Mouse (Mus musculus) brain, embryonic 14.5 days (tissue): Measurements from ENCODE around the gene Slc47a2.

Experiments
- CTCF ChIP-seq: fragments of 200-500 bp; IDR thresholded peaks from 2 replicates; pipeline ENCODE4 v1.5.1; 2012; ENCODE audit warnings: inconsistent platforms, mild to moderate bottlenecking, moderate library complexity, borderline replicate concordance; ENCODE audit not compliant: insufficient read depth, insufficient read length; ENCODE audit errors: extremely low read depth
- POLR2A ChIP-seq: fragments of 200-500 bp; IDR thresholded peaks from 2 replicates; pipeline ENCODE4 v1.6.1; 2012; ENCODE audit warnings: mild to moderate bottlenecking, inconsistent platforms, borderline replicate concordance; ENCODE audit not compliant: poor library complexity, insufficient read depth, insufficient read length, severe bottlenecking; ENCODE audit errors: extremely low read depth

- TF ChIP-seq CTCF, result peak; percentile 30; the same call in 1 of the 2 replicates
- no peak for TF ChIP-seq POLR2A
Observed at GRCm38 (mm10) chr11:61352138-61352651, 9.5 kb upstream of the Slc47a2 start.
